Comparison of ENCODE assay signal across 8 mouse cellular contexts in the genomic region with DNA sequence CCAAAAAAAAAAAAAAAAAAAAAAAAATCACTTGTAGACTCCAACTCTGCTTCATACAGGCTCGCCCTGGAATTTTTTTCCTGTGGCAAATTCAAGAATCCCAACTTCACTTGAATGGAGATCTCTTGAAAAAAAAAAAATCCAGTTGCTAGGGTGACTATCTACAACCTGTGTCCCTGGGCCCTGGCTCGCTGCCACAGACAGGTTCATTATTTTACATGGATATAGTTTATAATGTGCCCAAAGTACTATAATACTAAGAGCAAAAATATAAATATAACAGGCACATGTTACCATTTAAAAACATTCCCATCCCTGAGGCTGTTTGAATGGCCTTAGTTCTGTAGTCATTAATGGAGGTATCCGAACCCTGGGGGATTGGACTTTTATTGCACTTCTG. TPM values are rescaled to one million over a fixed set of nuclear protein-coding genes. Genes with fewer than 3 reads are reported as not detected.
DNase-seq lines count a peak whose midpoint lies in the region; ATAC-seq lines count a peak whose summit lies in the region.

No protein-coding gene starts in this region.

- peak overlapping the region; percentile 68 for H3K4me3 ChIP-seq in kidney, embryonic 16.5 days (ENCODE audit: low read length)
- H3K4me3 ChIP-seq in embryonic facial prominence, embryonic 11.5 days (ENCODE audit: low read depth, low read length), result peak overlapping the region; percentile 65
- H3K4me3 ChIP-seq in hindbrain, embryonic 14.5 days (replicated peaks; ENCODE audit: low read length), result peak overlapping the region; percentile 61
- H3K4me3 ChIP-seq in midbrain, embryonic 10.5 days, result peak overlapping the region; percentile 73

- peaks cover 3% of the 10 kb centered on the region; the same call in 1 of the 2 replicates for H3K4me1 ChIP-seq in kidney, embryonic 16.5 days (ENCODE audit: insufficient read depth, low read length)
- no peaks in the 10 kb centered on the region for H3K4me1 ChIP-seq in embryonic facial prominence, embryonic 11.5 days (ENCODE audit: control insufficient read depth, insufficient read depth, low read length)
- peaks cover 16% of the 10 kb centered on the region; the same call in 1 of the 2 replicates for H3K4me1 ChIP-seq in hindbrain, embryonic 14.5 days (replicated peaks; ENCODE audit: control insufficient read depth, insufficient read depth, low read length)
- peaks cover 20% of the 10 kb centered on the region for H3K4me1 ChIP-seq in midbrain, embryonic 10.5 days

- H3K27ac ChIP-seq in kidney, embryonic 16.5 days (ENCODE audit: low read length), result peak overlapping the region; percentile 43; the same call in 1 of the 2 replicates
- no peak overlapping the region for H3K27ac ChIP-seq in embryonic facial prominence, embryonic 11.5 days (replicated peaks; ENCODE audit: low read depth, low read length)
- H3K27ac ChIP-seq in hindbrain, embryonic 14.5 days, result peak overlapping the region; percentile 47
- peak overlapping the region; percentile 86 for H3K27ac ChIP-seq in midbrain, embryonic 10.5 days (replicated peaks)

- DNase-seq in kidney, adult 18-20 months, result no peak
- no peak for DNase-seq in embryonic facial prominence, embryonic 11.5 days (ENCODE audit: low spot score)
- DNase-seq in hindbrain, embryonic 14.5 days (ENCODE audit: low spot score), result no peak
- DNase-seq in midbrain, embryonic 10.5 days (ENCODE audit: low spot score), result no peak
- no peak for DNase-seq in retina, embryonic 14.5 days (ENCODE audit: low spot score)

- no peaks in the 10 kb centered on the region for H3K36me3 ChIP-seq in kidney, embryonic 16.5 days (ENCODE audit: insufficient read depth, low read length)
- H3K36me3 ChIP-seq in embryonic facial prominence, embryonic 11.5 days (replicated peaks; ENCODE audit: control insufficient read depth, insufficient read depth, low read depth, low read length), result no peaks in the 10 kb centered on the region
- no peaks in the 10 kb centered on the region; the same call in 1 of the 2 replicates for H3K36me3 ChIP-seq in hindbrain, embryonic 14.5 days (replicated peaks; ENCODE audit: control insufficient read depth, insufficient read depth)
- peaks cover 10% of the 10 kb centered on the region for H3K36me3 ChIP-seq in midbrain, embryonic 10.5 days

- peak overlapping the region; percentile 64 for H3K4me2 ChIP-seq in kidney, embryonic 16.5 days (replicated peaks; ENCODE audit: low read depth, low read length)
- peak overlapping the region; percentile 47 for H3K4me2 ChIP-seq in embryonic facial prominence, embryonic 11.5 days (ENCODE audit: low read depth, low read length)
- H3K4me2 ChIP-seq in hindbrain, embryonic 14.5 days (replicated peaks), result peak overlapping the region; percentile 58

- H3K27me3 ChIP-seq in kidney, embryonic 16.5 days (ENCODE audit: insufficient read depth, low read length), result no peaks in the 10 kb centered on the region
- H3K27me3 ChIP-seq in embryonic facial prominence, embryonic 11.5 days (ENCODE audit: control insufficient read depth, insufficient read depth, low read length), result no peaks in the 10 kb centered on the region
- no peaks in the 10 kb centered on the region for H3K27me3 ChIP-seq in hindbrain, embryonic 14.5 days (ENCODE audit: control insufficient read depth, insufficient read depth, low read length)
- no peaks in the 10 kb centered on the region for H3K27me3 ChIP-seq in midbrain, embryonic 10.5 days (ENCODE audit: low read depth, poor library complexity, severe bottlenecking)

- H3K9ac ChIP-seq in kidney, embryonic 16.5 days (replicated peaks; ENCODE audit: low read length), result peak overlapping the region; percentile 54; the same call in 1 of the 2 replicates
- H3K9ac ChIP-seq in embryonic facial prominence, embryonic 11.5 days (replicated peaks; ENCODE audit: low read length), result no peak overlapping the region; the same call in 1 of the 2 replicates
- H3K9ac ChIP-seq in hindbrain, embryonic 14.5 days, result peak overlapping the region; percentile 68

- WGBS in kidney, embryonic 16.5 days, result 41% methylated on average over 3 of the region's 3 CpGs
- WGBS in embryonic facial prominence, embryonic 11.5 days, result 40% methylated on average over 3 of the region's 3 CpGs
- 45% methylated on average over 3 of the region's 3 CpGs for WGBS in hindbrain, embryonic 14.5 days
- WGBS in midbrain, embryonic 10.5 days, result 51% methylated on average over 3 of the region's 3 CpGs

- no peak for ATAC-seq in kidney, embryonic 16.5 days (ENCODE audit: low FRiP score, low TSS enrichment)
- ATAC-seq in embryonic facial prominence, embryonic 11.5 days (replicated peaks; ENCODE audit: insufficient number of reproducible peaks, low FRiP score, low TSS enrichment, low read depth), result no peak; the same call in 1 of the 2 replicates
- ATAC-seq in hindbrain, embryonic 14.5 days (ENCODE audit: low FRiP score), result no peak; the same call in 1 of the 2 replicates
- ATAC-seq in erythroid progenitor cell, adult 5-6 weeks (replicated peaks; ENCODE audit: low FRiP score, poor library complexity, severe bottlenecking), result no peak
- no peak for ATAC-seq in megakaryocyte progenitor cell, adult 5-6 weeks (replicated peaks; ENCODE audit: poor library complexity)

- no peaks in the 10 kb centered on the region for H3K9me3 ChIP-seq in kidney, embryonic 16.5 days (ENCODE audit: low read length)
- H3K9me3 ChIP-seq in embryonic facial prominence, embryonic 11.5 days (replicated peaks; ENCODE audit: control insufficient read depth, low read length), result no peaks in the 10 kb centered on the region
- H3K9me3 ChIP-seq in hindbrain, embryonic 14.5 days (ENCODE audit: control insufficient read depth, low read length), result no peaks in the 10 kb centered on the region; the same call in 1 of the 2 replicates
- no peaks in the 10 kb centered on the region for H3K9me3 ChIP-seq in midbrain, embryonic 10.5 days (replicated peaks)

RNA-seq across cellular contexts. Expression of gene Pcnx4, which starts 0.6 kb away (rescaled TPM):
- polyA plus RNA-seq in kidney, embryonic 16.5 days (2015; fragmentation: Nextera tagmentation; extraction: Ambion mirVana), result 10.0 and 10.5 TPM in 2 replicates
- polyA plus RNA-seq in embryonic facial prominence, embryonic 11.5 days (2014; fragmentation: Nextera tagmentation; extraction: Ambion mirVana), result 15.1 and 16.0 TPM in 2 replicates
- 28.3 and 29.4 TPM in 2 replicates for polyA plus RNA-seq in hindbrain, embryonic 14.5 days (2014; fragmentation: Nextera tagmentation; extraction: Ambion mirVana)
- 13.4 and 15.9 TPM in 2 replicates for polyA plus RNA-seq in midbrain, embryonic 10.5 days (2016; fragmentation: Nextera tagmentation; extraction: Ambion mirVana)
- total RNA-seq in erythroid progenitor cell, adult 5-6 weeks (2015; ENCODE audit: low replicate concordance), result 0.36 TPM in 1 of 2 replicates, not detected in the other
- 0.26 and 0.53 TPM in 2 replicates for total RNA-seq in erythroid progenitor cell, adult 5-6 weeks (2017; ENCODE audit: low replicate concordance)
- total RNA-seq in megakaryocyte progenitor cell, adult 5-6 weeks (2015), result 1.9 and 2.9 TPM in 2 replicates
- total RNA-seq in megakaryocyte progenitor cell, adult 5-6 weeks (2017), result 1.00 and 2.3 TPM in 2 replicates
